Mouse (Mus musculus) CH12.LX (cell line): ENCODE measurements at regions not wholly inside any gene's neighbourhood (a gene's known extent, or its start where the extent isn't known, plus 50 kb on each side); places are given as distances from the start of the nearest gene placed in this dataset.

Experiments used
- DNase-seq: peaks from one replicate; pipeline ENCODE4 v3.0.0-alpha.2; 2013; ENCODE audit errors: extremely low read depth
- H3K27ac ChIP-seq: 2 replicates; pipeline ENCODE4 v1.5.1; 2012; ENCODE audit warnings: low read depth, mild to moderate bottlenecking, control low read depth, moderate library complexity; ENCODE audit not compliant: insufficient read depth
- H3K27me3 ChIP-seq: replicated peaks from 2 replicates; pipeline ENCODE3; 2012; ENCODE audit warnings: inconsistent platforms
- H3K36me3 ChIP-seq, 2 experiments: replicated peaks in 1 of 2; 2 replicates each; pipeline versions ENCODE3 to v1.6.1; 2012; ENCODE audit warnings: inconsistent platforms in 1 of 2, low read length in 1 of 2, mild to moderate bottlenecking in 1 of 2, mixed read lengths in 1 of 2, moderate library complexity in 1 of 2; ENCODE audit not compliant: control insufficient read depth in 1 of 2, insufficient read depth in 1 of 2
- H3K4me1 ChIP-seq, 2 experiments: 2 replicates each; pipeline ENCODE4 v1.6.1; 2012; ENCODE audit warnings: inconsistent platforms in 1 of 2, moderate library complexity in 1 of 2; ENCODE audit not compliant: insufficient read depth in 2 of 2, control insufficient read depth in 1 of 2
- H3K4me2 ChIP-seq: 2 replicates; pipeline ENCODE4 v1.6.1; 2012; ENCODE audit warnings: low read depth, mild to moderate bottlenecking, control low read depth; ENCODE audit not compliant: poor library complexity, insufficient read depth, severe bottlenecking
- H3K4me3 ChIP-seq, 3 experiments: fragments of 150-350 bp in 1 of 3; sonication (generic) in 1 of 3; replicated peaks in 1 of 3; 2 replicates each; pipeline versions ENCODE3 to v1.5.1; 2011 to 2012; ENCODE audit warnings: low read depth in 2 of 3, low read length in 2 of 3, mild to moderate bottlenecking in 2 of 3, moderate library complexity in 2 of 3, control low read depth in 1 of 3, improper control_type of control experiment in 1 of 3, inconsistent platforms in 1 of 3, mixed read lengths in 1 of 3; ENCODE audit not compliant: poor library complexity in 1 of 3
- H3K79me2 ChIP-seq: replicated peaks from 2 replicates; pipeline ENCODE4 v1.6.1; 2012; ENCODE audit warnings: mild to moderate bottlenecking, moderate library complexity; ENCODE audit not compliant: control insufficient read depth, poor library complexity, insufficient read depth, severe bottlenecking; ENCODE audit errors: extremely low read depth
- H3K9ac ChIP-seq: 2 replicates; pipeline ENCODE4 v1.6.1; 2012; ENCODE audit warnings: low read depth, mild to moderate bottlenecking, control low read depth, moderate library complexity; ENCODE audit not compliant: insufficient read depth
- H3K9me3 ChIP-seq: replicated peaks from 2 replicates; pipeline ENCODE3; 2012; ENCODE audit warnings: low read length, inconsistent platforms, mixed read lengths
- BHLHE40 ChIP-seq: IDR thresholded peaks from 2 replicates; pipeline ENCODE4 v1.6.1; 2011; ENCODE audit warnings: mild to moderate bottlenecking, low read depth, low read length, improper control_type of control experiment
- CHD2 ChIP-seq: IDR thresholded peaks from 2 replicates; pipeline ENCODE4 v1.6.1; 2011; ENCODE audit warnings: low read length, improper control_type of control experiment
- ELF1 ChIP-seq: IDR thresholded peaks from 2 replicates; pipeline ENCODE4 v1.6.1; 2014; ENCODE audit warnings: low read depth, mild to moderate bottlenecking, inconsistent platforms, low read length, improper control_type of control experiment
- EP300 ChIP-seq: IDR thresholded peaks from 2 replicates; pipeline ENCODE4 v1.6.1; 2011; ENCODE audit warnings: low read length, improper control_type of control experiment
- ETS1 ChIP-seq: conservative IDR thresholded peaks from 2 replicates; pipeline ENCODE4 v1.6.1; 2012; ENCODE audit warnings: low read depth, mild to moderate bottlenecking, inconsistent platforms, low read length, improper control_type of control experiment, moderate library complexity
- GABPA ChIP-seq: IDR thresholded peaks from 2 replicates; pipeline ENCODE4 v1.6.1; 2012; ENCODE audit warnings: low read depth, low read length, improper control_type of control experiment, inconsistent platforms; ENCODE audit not compliant: insufficient replicate concordance
- IRF4 ChIP-seq: IDR thresholded peaks from 2 replicates; pipeline ENCODE4 v1.6.1; 2014; ENCODE audit warnings: low read depth, mild to moderate bottlenecking, inconsistent platforms, low read length, improper control_type of control experiment
- JUN ChIP-seq: IDR thresholded peaks from 2 replicates; pipeline ENCODE4 v1.6.1; 2011; ENCODE audit warnings: low read depth, mild to moderate bottlenecking, low read length, improper control_type of control experiment, moderate library complexity; ENCODE audit not compliant: insufficient read depth
- JUND ChIP-seq: conservative IDR thresholded peaks from 2 replicates; pipeline ENCODE4 v1.6.1; 2011; ENCODE audit warnings: low read depth, low read length, improper control_type of control experiment
- MAFK ChIP-seq: IDR thresholded peaks from 2 replicates; pipeline ENCODE4 v1.6.1; 2011; ENCODE audit warnings: low read length, improper control_type of control experiment; ENCODE audit not compliant: insufficient replicate concordance
- MAZ ChIP-seq: IDR thresholded peaks from 2 replicates; pipeline ENCODE4 v1.6.1; 2012; ENCODE audit warnings: low read depth, mild to moderate bottlenecking, inconsistent platforms, low read length, improper control_type of control experiment, moderate library complexity
- MEF2A ChIP-seq: IDR thresholded peaks from 2 replicates; pipeline ENCODE4 v1.6.1; 2014; ENCODE audit warnings: low read depth, mild to moderate bottlenecking, inconsistent platforms, low read length, improper control_type of control experiment, borderline replicate concordance
- MXI1 ChIP-seq: IDR thresholded peaks from 2 replicates; pipeline ENCODE4 v1.6.1; 2011; ENCODE audit warnings: mild to moderate bottlenecking, low read depth, low read length, improper control_type of control experiment
- PAX5 ChIP-seq: IDR thresholded peaks from 2 replicates; pipeline ENCODE4 v1.6.1; 2012; ENCODE audit warnings: low read length, inconsistent platforms, mixed read lengths
- POLR2A ChIP-seq: IDR thresholded peaks from 2 replicates; pipeline ENCODE4 v1.6.1; 2011; ENCODE audit warnings: low read depth, mild to moderate bottlenecking, improper control_type of control experiment, low read length
- POLR2AphosphoS2 ChIP-seq: IDR thresholded peaks from 2 replicates; pipeline ENCODE4 v1.6.1; 2011; ENCODE audit warnings: low read depth, low read length, improper control_type of control experiment
- RAD21 ChIP-seq: IDR thresholded peaks from 2 replicates; pipeline ENCODE4 v1.6.1; 2011; ENCODE audit warnings: low read depth, mild to moderate bottlenecking, low read length, improper control_type of control experiment, moderate library complexity
- RCOR1 ChIP-seq: conservative IDR thresholded peaks from 2 replicates; pipeline ENCODE4 v1.6.1; 2012; ENCODE audit warnings: low read depth, mild to moderate bottlenecking, inconsistent platforms, low read length, improper control_type of control experiment
- SMC3 ChIP-seq: IDR thresholded peaks from 2 replicates; pipeline ENCODE4 v1.6.1; 2011; ENCODE audit warnings: low read depth, low read length, improper control_type of control experiment
- TBP ChIP-seq: conservative IDR thresholded peaks from 2 replicates; pipeline ENCODE4 v1.6.1; 2011; ENCODE audit warnings: low read depth, low read length, improper control_type of control experiment
- TCF12 ChIP-seq: IDR thresholded peaks from 2 replicates; pipeline ENCODE4 v1.6.1; 2014; ENCODE audit warnings: low read depth, mild to moderate bottlenecking, inconsistent platforms, low read length, improper control_type of control experiment
- USF2 ChIP-seq: conservative IDR thresholded peaks from 2 replicates; pipeline ENCODE4 v1.6.1; 2011; ENCODE audit warnings: low read depth, low read length, improper control_type of control experiment
- ZKSCAN1 ChIP-seq: IDR thresholded peaks from 2 replicates; pipeline ENCODE4 v1.6.1; 2012; ENCODE audit warnings: low read depth, inconsistent platforms, low read length, improper control_type of control experiment, borderline replicate concordance
- ZMIZ1 ChIP-seq: IDR thresholded peaks from 2 replicates; pipeline ENCODE4 v1.6.1; 2012; ENCODE audit warnings: low read depth, mild to moderate bottlenecking, inconsistent platforms, low read length, improper control_type of control experiment
- dilution Hi-C: fragments of 300-500 bp; cut with MboI; formaldehyde crosslinking; loops from 2 replicates; pipeline ENCODE4 v1.14.3; 2020; ENCODE audit warnings: low sequenced_read_pairs; ENCODE audit not compliant: extremely low pct_unique_long_range_greater_than_20kb, extremely low pct_ligation_motif_present
- in situ Hi-C: fragments of 300-500 bp; cut with MboI; formaldehyde crosslinking; loops from 3 replicates; pipeline ENCODE4 v1.14.3; 2019; ENCODE audit warnings: low sequenced_read_pairs, low pct_ligation_motif_present, low pct_unique_long_range_greater_than_20kb, mixed read lengths

DNA sequence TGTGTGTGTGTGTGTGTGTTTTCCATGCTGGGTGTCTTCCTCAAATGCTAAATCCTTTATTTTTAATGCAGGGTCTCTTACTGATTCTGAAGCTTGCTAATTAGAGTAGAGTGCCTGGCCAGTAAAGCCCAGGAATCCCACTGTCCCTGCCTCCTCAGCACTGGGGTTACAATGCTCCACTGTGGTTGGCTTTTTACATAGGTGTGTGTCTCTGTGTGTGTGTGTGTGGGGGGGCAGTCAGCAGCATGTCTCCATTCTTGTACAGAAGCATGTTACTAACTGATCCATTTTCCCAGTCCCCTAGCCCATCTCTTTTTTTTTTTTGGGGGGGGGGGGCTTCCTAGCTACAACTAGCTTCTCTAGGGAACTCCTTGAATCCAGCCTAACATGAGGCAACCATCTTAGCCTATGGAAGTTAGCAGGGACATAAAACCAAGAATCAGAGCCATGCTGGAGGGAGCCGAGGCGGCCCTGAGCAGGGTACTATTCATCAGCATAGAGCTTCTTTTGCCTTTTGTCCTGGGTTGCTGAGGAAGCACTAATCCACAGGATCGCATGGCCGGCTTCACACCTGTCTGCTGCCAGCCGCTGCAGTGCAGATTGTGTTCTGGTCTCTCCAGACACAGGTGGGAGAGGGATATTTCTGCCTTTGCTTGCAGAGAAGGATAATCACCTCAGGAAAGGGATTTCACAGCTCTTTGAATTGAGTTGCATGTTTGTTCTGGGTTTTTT is 199.2 kb downstream of the En1 start:
- dilution Hi-C loops (no loop called here), in situ Hi-C loops (no loop called here)
- no peaks in the 10 kb centered on the region for H3K4me1 ChIP-seq
- H3K4me3 ChIP-seq, result no peak overlapping the region
- TF ChIP-seq EP300 (no peak), GABPA (no peak), IRF4 (no peak), ELF1 (no peak), MXI1 (no peak), MAFK (no peak), ZMIZ1 (no peak), MAZ (no peak), POLR2AphosphoS2 (no peak), JUND (no peak)
- no peak for DNase-seq
- H3K4me2 ChIP-seq, result no peak overlapping the region
- no peaks in the 10 kb centered on the region for H3K9me3 ChIP-seq
- H3K27ac ChIP-seq, result no peak overlapping the region
- no peaks in the 10 kb centered on the region for H3K27me3 ChIP-seq
- no peak overlapping the region for H3K9ac ChIP-seq
- H3K79me2 ChIP-seq, result no peaks in the 10 kb centered on the region
- no peaks in the 10 kb centered on the region for H3K36me3 ChIP-seq

DNA sequence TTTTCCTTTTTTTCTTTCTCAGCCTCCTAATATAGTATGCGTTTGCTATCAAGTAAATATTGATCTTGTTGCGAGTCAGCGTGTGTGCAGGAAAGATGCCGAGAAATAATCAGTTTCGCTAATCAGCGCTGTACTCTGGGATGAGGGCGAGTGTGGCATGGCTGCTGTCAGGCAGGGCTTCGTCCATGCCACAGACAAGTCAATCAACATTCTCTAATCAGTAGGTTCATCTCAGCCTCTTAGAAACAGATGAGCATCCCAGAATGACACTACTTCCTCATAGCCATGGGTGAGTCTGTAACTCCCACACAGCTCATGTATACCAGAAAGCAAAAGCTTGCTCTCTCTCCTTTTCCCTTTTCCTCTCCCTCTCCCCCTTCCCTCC is 199.8 kb downstream of the En1 start:
- dilution Hi-C loops, result no loop called here
- Histone ChIP-seq H3K4me3 (no peak overlapping the region), H3K9ac (no peak overlapping the region), H3K27me3 (no peaks in the 10 kb centered on the region), H3K4me1 (no peaks in the 10 kb centered on the region), H3K79me2 (no peaks in the 10 kb centered on the region), H3K4me2 (no peak overlapping the region), H3K36me3 (no peaks in the 10 kb centered on the region), H3K27ac (no peak overlapping the region), H3K9me3 (no peaks in the 10 kb centered on the region)
- TF ChIP-seq POLR2A, result no peak
- in situ Hi-C loops, result no loop called here
- DNase-seq, result no peak

DNA sequence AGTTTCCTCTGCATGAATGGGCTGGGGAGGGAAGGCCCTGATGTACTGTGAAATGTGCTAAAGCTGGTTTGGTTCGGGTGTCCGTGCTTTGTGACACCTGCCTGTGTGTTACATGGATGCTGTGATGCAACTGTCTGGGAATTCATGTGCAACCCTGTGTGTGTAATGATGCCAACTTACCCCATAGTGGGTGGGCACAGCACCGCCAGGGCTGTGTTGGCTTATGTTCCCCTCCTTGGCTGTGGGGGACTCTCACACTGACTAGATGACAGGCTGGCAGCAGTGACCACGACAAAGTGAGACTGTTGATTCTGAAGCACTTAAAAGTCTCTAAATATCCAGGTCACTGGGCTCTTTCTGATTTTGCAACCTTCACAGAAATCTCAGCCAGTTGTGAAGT is 212.2 kb downstream of the En1 start:
- dilution Hi-C loops (no loop called here), in situ Hi-C loops (no loop called here)

More for the DNA sequence above, 212.2 kb downstream of the En1 start:
- H3K4me2 ChIP-seq, result no peak overlapping the region
- H3K27me3 ChIP-seq, result no peaks in the 10 kb centered on the region
- H3K9me3 ChIP-seq, result no peaks in the 10 kb centered on the region
- TF ChIP-seq USF2 (no peak), MEF2A (no peak), ETS1 (no peak), JUN (no peak), RCOR1 (no peak), CHD2 (no peak), POLR2AphosphoS2 (no peak), TCF12 (no peak), MAFK (no peak), SMC3 (no peak), POLR2A (no peak), BHLHE40 (no peak), RAD21 (no peak), ZKSCAN1 (no peak), PAX5 (no peak), TBP (no peak)
- no peak overlapping the region for H3K9ac ChIP-seq
- H3K4me1 ChIP-seq, result no peaks in the 10 kb centered on the region
- H3K4me3 ChIP-seq, result no peak overlapping the region
- no peak overlapping the region for H3K27ac ChIP-seq
- no peaks in the 10 kb centered on the region for H3K36me3 ChIP-seq
- no peaks in the 10 kb centered on the region for H3K79me2 ChIP-seq
- DNase-seq, result no peak
